Mouse (Mus musculus) MEL-GATA-1-ER (cell line): ENCODE data around the gene Ahrr.
A peak's percentile ranks its signal among the peaks of the same experiment; 100 is the strongest.

Source experiments
- DNase-seq: peaks from one replicate; pipeline ENCODE4 v3.0.0-alpha.2; 2012; ENCODE audit warnings: low read depth; ENCODE audit errors: extremely low read depth

Ahrr gene

DNA sequence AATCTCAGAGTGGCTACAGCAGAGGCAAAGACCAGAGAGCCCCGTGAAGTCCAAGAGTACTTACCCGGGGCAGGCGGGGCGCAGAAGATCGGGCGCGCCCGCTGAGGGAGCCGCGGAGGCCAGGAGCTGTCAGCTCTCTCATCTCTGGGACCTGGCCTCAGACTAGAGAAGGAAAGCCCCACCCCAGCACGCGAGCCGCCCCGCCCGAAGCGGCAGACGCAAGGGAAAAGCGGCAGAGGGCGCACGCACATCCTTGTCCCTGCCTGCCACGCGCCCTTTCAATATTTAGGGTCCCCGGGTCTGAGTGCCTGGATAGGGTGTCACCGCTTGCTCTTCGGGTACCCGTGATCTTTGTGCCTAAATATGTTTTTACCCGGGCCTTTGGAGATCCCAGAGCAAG lies at the start of gene Ahrr:
Ahrr (minus strand) TSS at position 165 of the 400 bp plus-strand sequence.
- DNase-seq: no peak

DNA sequence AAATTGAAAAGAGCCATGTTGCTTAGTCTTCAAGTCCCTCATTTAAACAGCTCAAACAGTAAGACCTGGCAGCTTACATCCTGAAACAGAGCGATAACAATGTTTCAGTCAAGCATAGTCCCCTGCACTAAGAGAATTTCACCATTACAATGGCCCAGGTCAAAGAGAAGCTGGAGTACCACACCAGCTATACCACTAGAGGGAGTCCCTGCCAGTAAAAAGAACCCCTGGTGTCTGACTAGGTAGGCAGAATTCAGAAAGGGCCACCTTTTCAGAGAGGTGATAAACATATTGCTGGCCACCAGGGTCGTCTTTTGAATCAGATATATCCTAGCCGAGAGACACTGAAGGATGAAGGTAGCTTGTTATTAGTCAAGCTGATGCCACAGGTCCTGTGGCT lies 48.9 kb upstream of the Ahrr start:
- no peak for DNase-seq

DNA sequence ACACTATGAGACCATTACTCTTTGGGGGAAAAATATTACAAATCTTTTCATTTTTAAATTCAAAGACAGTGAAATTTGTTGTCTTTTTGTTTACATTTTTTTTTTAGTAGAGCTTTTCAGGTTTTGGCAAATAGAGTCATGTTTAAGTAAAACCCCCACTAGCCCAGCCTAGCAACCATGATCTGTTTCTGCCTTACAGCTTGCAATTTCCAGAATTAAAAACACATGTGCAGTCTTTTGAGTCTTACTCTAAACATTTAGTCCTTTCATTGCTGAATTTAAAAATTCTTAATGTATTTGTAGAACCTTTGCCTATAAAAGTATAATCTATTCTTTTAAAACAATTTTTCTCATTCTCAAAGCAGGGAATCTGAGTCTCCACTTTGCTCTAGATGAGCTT lies 37.2 kb upstream of the Ahrr start:
- no peak for DNase-seq

DNA sequence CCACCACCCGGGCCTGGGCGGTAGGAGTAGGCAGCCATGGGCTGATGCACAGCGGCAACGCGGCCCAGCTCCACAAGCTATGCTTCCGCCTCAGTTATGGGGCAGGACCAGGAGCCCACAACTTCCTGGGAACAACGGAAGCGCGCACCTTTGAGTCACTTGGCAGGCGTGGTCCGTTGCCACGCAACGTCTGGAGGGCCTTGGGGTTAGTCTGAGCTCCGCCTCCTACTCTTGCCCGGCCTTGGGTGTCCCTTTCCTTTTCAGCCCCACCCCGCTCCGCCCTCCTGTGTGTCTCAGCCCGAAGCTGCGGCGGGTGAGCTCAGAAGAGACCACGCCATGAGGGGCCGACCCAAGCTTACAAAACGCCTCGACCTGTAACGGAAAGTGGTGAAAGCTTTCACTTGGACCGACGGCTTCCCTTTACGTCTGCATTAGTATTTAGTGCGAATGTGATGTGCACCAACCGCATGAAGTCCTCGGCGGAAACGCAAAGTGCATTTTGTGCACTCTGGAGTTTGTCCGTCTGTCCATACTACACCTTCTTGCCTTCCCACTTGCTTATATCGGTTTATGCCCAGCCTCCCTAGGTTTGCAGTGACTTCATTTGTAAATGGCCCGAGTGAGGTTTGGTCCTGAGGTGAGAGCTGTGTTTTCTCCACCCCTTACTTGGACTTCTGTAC lies 25.2 kb upstream of the Ahrr start, which contains the start of gene Pdcd6:
Pdcd6 (minus strand) TSS at position 411 of the 680 bp plus-strand sequence.
- peak; percentile 96 for DNase-seq

- DNase-seq: no peak
Observed at GRCm38 (mm10) chr13:74316789-74317169, 24.6 kb upstream of the Ahrr start.

DNA sequence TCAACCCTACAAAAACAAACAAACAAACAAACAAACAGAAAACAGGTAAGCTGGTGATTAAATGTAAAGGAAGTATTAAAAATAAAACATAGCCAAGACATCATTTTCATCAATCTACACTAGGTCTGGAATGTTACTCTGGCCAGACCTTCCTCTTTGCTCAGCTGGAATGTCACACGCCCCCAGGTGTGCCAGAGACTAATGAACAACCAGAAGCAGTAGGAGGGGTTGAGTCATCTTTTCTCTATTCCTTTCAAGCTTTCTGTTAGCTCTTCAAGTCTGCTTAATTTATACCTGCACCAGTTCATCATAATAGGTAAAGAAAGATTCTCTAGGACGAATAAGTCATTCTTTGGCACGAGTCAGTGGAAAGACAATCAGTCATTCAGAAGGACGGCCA lies 24.3 kb upstream of the Ahrr start:
- DNase-seq: no peak

DNA sequence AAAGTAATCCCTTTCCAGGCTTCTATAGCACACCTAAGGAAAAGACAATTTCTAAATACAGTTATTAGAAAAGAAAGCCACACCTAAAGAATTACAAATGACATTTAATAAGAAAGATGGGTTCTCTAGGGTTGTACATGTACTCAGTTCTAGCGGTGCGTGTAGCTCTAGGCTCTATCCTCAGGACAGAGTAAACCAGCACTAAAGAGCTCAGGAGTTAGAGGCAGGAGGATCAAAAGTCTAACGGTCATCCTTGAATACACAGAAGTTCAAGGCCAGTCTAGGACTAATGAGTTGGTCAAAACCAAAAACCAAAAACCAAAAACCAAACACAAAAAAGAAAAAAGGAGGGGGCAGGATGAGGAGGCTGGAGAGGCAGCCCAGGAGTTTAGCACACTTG lies 22.5 kb upstream of the Ahrr start:
- no peak for DNase-seq

GRCm38 (mm10) chr13:74305780-74306179 lies 13.6 kb upstream of the Ahrr start:
- no peak for DNase-seq

- DNase-seq: no peak
Observed at GRCm38 (mm10) chr13:74305380-74305779, 13.2 kb upstream of the Ahrr start.

DNA sequence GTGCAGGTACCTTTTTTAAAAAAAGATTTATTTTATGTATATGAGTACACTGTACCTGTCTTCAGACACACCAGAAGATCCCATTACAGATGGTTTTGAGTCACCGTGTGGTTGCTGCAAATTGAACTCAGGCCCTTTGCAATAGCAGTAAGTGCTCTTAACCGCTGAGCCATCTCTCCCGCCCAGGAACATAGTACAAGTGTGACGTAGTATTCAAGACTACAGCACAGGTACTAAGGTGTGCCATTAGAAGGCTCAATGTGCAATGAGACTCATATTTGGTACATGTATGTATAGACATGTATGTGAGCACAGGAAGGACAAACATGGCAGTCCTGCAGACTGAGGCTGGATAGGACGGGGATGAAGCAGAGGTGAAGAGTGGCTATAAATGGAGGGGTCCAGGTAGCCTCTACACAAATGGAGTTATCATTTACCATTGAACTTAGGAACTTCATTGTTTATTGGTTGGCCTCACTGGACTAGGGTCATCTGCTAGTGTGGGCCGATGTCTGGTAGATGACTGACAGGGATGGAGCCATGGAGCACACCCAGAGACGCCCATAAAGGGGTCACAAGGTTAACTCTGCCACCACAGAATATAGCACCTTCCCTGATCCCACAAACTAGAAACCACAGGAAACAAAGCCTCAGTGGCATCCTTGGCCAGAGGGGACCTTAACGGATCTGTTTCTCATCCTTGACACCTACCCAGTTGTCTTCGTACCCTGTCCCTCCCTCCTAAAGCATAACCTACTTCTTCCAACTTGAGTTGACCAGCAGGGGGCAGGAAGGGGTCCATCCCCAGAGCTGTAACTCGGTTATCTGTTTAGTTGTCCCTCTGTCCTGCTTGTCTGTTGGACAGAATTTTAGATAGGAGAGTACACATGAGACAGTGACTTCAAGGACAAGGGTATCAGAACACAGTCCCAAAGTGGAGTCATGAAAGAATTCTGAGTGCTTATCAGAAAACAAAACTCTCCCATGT lies 10.2 kb upstream of the Ahrr start:
- DNase-seq: no peak

GRCm38 (mm10) chr13:74301607-74301984 lies 9.5 kb upstream of the Ahrr start:
- DNase-seq: no peak

DNA sequence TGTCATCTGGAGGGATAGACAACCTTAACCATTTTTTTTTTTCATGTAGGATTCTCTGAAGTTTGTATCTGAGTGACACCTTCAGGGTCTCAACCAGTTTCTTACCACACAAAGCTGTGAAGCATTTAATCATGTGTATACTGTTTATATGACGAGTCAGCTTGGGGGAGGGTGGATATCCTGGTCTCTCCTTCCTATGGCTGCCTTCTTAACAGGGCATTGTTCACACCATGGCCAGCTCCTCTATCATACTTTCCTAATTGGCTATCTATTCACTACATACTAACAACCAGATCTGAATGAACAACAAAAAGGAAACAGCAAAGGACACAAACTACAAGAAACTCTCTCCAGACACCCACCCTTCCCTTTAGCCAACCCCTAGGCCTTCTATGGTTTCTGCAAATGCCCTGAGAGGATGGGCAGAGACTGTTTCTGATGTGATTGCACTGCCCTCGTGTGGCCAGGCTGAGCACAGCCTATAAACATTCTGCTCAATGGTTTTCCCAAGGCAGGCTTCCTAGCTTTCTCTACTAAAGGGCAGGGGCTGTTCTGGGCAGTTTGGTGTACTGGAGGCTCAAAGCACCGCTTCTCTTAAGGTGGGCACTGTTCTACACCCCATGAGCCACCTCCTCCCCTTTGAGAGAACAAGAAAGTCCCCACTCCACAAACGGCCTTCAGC lies 8.9 kb upstream of the Ahrr start:
- DNase-seq: peak; percentile 15

- no peak for DNase-seq
Observed at GRCm38 (mm10) chr13:74296376-74296775, 4.2 kb upstream of the Ahrr start.

DNA sequence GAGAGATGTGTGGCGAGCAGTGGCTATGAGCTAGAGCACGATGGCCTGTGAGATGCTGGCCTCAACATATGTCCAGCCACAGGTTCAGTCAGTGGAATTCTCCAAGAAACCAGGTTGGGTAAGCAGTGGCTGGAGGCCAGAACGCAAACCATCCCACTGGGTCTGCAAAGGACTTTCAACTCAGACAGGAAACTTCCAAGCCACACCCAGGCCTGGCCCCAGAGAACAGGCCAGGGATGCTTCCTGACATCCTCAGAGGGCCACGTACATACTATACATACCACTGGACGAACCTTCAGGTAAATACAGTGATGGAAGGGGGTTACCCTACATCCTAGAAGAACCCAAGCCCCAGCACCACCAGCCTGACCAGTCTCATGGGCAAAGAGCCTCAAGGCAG lies 2.5 kb downstream of the Ahrr start:
- no peak for DNase-seq

GRCm38 (mm10) chr13:74282299-74282698 lies 9.8 kb downstream of the Ahrr start:
- DNase-seq: no peak

DNA sequence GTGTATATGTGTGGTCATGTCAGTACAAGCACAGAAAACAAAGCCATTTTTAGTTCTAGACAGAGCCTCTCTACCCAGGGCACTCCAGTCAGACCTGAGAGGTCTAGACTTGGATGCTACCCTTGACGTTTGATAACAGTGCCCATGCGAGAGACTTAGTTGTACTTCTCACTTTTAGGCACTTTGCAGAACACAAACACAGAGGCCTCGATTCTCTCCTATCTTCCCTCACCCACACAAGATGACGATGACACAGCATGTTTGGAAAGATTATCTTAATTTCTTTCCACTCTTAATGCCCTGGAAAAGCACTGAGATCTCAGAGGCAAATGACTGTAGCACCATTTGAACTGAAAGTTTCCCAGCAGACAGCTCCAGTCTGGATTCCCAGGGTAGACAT lies 16.4 kb downstream of the Ahrr start:
- DNase-seq: peak; percentile 26

DNA sequence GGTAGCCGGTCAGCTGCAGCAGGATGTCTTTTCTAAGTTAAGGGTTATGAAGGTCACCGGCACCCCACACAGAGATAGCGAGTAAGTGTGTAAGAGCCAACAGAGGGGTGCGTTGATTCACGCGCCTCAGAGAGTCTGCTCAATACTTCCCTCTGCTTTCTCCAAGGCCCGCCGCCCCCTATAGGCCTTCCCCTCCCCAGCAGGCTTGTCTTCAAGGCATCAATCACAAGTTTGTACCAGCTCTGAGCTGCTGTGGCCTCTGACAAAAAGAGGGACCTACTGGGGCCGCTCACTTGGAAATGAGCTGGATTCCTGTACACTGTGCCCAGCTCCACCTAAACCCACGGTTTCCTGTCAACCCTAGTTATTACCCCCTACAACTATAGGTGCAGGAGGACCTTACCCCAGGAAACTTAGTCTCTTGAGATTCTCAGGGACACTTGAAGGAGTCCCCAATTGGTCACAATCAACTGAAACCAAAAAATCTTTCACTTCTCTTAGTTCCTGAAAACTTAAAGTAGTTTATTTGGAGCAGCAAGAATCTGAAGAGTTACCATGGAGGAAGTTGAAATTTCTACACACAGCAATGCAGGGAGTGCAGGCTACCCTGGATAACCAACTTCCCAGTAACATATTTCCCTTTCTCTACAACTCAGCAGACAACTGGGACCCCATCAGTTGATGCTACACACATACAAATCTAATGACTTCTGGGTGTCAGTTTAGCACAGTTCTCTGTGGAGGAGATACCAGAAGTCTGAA lies 31.7 kb downstream of the Ahrr start:
- no peak for DNase-seq

DNA sequence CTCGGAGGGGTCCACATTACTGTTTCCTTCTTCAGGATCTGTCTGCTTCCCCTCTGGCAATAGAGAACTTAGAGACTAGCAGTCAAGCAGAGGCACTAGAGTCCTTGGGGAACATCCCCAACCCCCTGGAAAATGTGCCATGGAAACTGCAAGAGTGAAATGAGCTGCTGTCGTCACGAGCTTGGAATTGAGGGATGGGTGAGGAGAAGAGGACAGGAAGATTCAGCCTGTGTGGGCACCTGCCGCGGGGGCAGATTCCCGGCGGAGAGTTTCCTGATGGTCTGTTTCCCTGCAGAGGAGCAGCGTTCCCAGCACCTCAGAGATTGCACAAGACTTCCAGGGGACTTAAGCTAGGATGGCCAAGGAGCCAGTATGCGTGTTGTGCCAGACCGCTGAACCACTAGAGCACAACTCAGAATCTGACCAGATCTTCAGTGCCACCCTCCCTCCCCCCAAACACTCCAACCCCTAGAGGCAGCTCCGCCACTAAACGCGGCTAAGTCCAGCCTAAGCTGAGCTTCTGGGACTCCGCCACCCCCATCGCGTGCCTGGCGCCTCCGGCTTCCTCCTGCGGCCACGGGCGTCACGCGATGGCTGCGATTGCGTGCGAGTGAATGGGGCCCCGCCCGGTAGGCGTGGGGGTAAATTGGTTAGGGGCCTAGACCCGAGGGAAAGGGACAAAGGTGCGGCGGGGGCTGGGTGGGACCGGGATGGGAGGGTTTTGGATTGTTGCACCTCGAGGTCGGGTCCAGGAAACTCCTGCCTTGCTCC lies 32.5 kb downstream of the Ahrr start:
- no peak for DNase-seq

- peak; percentile 33 for DNase-seq
Observed at GRCm38 (mm10) chr13:74246494-74246893, 45.6 kb downstream of the Ahrr start.

DNA sequence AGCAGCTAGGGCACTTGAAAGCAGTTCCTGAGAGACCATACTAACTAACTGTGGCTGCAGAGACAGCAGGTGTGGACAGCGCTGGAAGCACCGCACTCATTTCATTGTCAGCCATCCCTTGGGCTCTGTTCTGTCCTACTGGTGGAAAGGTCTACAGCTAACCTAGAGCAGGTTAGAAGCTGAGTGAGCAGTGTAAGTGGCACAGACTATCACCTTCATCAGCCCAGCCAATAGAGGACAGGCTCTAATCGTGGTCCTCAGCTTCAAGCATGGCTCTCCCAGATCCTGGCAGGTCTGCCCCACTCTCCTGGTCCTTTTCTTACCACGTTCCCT lies 46.3 kb downstream of the Ahrr start:
- DNase-seq: no peak
